Mouse (Mus musculus): ENCODE measurements at regions not wholly inside any gene's neighbourhood (a gene's known extent, or its start where the extent isn't known, plus 50 kb on each side); places are given as distances from the start of the nearest gene placed in this dataset.

DNA sequence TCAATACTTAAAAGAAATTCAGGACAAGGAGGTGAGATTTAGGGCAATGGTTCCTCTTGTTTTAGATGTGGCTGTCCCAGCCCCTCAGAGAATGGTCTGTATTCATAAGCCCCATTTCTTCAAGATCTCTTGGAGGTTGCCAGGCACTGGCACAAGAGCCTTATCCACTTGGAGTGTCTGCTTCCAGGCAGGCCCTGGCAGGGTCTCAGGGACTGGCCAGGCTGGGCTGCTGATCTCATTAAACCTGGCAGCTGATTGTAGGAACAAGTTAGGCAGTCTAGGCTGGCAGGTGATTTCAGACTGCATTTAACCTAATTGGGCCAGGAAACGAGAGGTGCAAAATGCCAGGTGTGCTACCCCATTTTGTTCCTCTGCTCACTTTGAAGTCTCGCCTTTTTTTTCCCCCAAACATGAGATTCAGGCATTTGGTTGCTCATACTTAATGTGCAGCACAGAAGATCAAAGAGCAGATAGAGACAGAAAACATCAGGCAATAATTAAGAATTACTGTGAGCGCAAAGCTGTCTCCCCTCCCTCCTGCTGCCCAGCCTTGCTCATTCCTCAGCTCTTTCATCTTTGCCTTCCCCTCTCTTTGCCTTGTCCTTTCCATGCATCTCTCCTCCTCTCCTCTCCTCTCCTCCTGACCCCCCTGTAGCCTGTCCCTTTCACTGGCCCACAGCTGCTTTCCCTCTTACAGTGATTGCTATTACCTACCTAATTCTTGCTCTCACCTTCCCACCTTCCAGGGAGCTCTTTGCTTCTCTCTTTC, 449.3 kb downstream of the Gm9195 start:
- Histone ChIP-seq H3K4me2 (no peak overlapping the region; the same call in 1 of the 2 replicates), H3K27me3 (no peaks in the 10 kb centered on the region), H3K9ac (no peak overlapping the region), H3K9me3 (no peaks in the 10 kb centered on the region), H3K4me1 (replicated peaks) (peaks cover 11% of the 10 kb centered on the region; the same call in 1 of the 2 replicates), H3K4me3 (no peak overlapping the region), H3K36me3 (no peaks in the 10 kb centered on the region), H3K27ac (replicated peaks) (peak overlapping the region; percentile 28; the same call in 1 of the 2 replicates)
- peak; percentile 77 for ATAC-seq (ENCODE audit: low read depth)
- 53% methylated on average over 3 of the region's 3 CpGs for WGBS

DNA sequence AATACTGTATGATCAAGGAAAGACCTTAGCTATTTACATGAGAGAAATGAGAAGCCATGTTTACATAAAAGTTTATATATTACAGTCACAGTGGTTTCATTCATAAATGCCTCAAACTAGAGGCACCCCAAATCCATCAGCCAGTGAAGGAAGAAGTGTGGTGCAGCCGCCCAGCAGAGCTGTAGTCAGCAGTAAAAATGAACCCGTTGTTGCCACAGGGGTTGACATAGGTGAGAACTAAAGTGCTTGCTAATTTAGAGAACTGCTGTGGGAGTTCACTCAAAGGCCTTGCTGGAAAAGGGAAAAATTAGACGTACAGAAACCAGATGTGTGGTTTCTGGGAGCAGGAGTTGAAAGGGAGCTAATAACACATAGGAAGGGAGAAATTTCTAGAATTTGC, 461.2 kb downstream of the Gm9195 start:
- H3K9me3 ChIP-seq = no peaks in the 10 kb centered on the region
- H3K4me2 ChIP-seq = no peak overlapping the region
- H3K27me3 ChIP-seq = no peaks in the 10 kb centered on the region
- no peak overlapping the region for H3K4me3 ChIP-seq
- no peak for ATAC-seq (ENCODE audit: low read depth)
- no peak overlapping the region for H3K9ac ChIP-seq
- H3K27ac ChIP-seq (replicated peaks) = no peak overlapping the region
- 79% methylated on average over 3 of the region's 3 CpGs for WGBS
- H3K36me3 ChIP-seq = no peaks in the 10 kb centered on the region
- H3K4me1 ChIP-seq (replicated peaks) = no peaks in the 10 kb centered on the region

DNA sequence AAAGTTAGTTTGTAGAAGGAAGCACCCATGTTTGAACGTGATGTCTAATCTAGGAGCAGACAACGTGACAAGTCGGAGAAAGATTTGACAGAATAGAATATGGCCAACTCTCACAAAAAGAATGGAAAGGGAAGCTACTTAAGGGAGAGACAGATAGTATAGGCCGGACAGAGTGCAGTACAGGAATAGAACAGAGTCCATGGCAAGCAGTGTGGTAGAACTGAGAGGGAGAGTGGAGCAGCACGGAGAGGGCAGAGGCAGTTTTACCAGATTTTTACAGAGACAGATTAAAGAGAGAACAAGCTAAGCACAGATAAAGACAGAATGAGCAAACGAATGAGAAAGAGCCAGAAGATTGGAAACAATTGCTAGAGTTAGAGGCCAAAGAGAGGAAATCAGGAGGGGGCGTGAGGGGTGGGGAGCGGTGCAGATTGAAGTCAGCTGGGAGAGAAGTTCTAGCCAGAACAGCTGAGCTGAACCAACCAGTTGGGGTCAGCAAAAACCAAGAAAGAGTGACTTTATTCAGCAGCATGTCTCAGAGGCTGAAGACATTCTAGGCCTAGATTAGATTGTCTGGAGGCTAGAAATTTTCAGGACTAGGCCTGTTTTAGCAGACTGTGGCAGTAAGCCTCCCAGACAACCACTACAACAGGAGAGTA, 464.1 kb downstream of the Gm9195 start:
- H3K4me1 ChIP-seq (replicated peaks) = no peaks in the 10 kb centered on the region
- no peak overlapping the region for H3K9ac ChIP-seq
- no peak overlapping the region for H3K4me3 ChIP-seq
- 82% methylated on average over 8 of the region's 8 CpGs for WGBS
- H3K27ac ChIP-seq (replicated peaks) = no peak overlapping the region
- no peaks in the 10 kb centered on the region for H3K9me3 ChIP-seq
- H3K36me3 ChIP-seq = no peaks in the 10 kb centered on the region
- ATAC-seq (ENCODE audit: low read depth) = no peak
- no peak overlapping the region for H3K4me2 ChIP-seq
- H3K27me3 ChIP-seq = no peaks in the 10 kb centered on the region

DNA sequence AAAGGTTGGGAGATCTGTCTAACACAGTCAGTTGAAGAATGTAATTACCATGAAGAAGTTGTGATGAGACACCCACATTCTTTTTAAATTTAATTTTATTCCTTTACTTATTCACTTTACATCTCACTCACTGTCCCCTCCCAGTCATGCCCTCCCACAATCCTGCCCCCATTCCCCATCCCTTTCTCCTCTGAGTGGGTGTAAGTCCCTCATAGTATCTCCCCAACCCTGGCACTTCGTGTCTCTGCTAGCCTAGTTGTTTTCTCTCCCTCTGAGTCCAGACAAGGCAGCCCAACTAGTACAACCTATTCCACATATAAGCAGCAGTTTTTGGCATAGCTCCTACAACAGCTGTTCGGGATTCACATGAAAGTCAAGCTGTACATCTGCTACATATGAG, 487.3 kb downstream of the Gm9195 start:
- no peaks in the 10 kb centered on the region for H3K27me3 ChIP-seq
- H3K36me3 ChIP-seq = no peaks in the 10 kb centered on the region
- H3K4me2 ChIP-seq = no peak overlapping the region
- no peak overlapping the region for H3K4me3 ChIP-seq
- no peak overlapping the region for H3K9ac ChIP-seq
- H3K9me3 ChIP-seq = no peaks in the 10 kb centered on the region
- no peak overlapping the region for H3K27ac ChIP-seq (replicated peaks)
- H3K4me1 ChIP-seq (replicated peaks) = peaks cover 18% of the 10 kb centered on the region; the same call in 1 of the 2 replicates
- ATAC-seq (ENCODE audit: low read depth) = no peak
- 79% methylated on average over 2 of the region's 2 CpGs for WGBS

DNA sequence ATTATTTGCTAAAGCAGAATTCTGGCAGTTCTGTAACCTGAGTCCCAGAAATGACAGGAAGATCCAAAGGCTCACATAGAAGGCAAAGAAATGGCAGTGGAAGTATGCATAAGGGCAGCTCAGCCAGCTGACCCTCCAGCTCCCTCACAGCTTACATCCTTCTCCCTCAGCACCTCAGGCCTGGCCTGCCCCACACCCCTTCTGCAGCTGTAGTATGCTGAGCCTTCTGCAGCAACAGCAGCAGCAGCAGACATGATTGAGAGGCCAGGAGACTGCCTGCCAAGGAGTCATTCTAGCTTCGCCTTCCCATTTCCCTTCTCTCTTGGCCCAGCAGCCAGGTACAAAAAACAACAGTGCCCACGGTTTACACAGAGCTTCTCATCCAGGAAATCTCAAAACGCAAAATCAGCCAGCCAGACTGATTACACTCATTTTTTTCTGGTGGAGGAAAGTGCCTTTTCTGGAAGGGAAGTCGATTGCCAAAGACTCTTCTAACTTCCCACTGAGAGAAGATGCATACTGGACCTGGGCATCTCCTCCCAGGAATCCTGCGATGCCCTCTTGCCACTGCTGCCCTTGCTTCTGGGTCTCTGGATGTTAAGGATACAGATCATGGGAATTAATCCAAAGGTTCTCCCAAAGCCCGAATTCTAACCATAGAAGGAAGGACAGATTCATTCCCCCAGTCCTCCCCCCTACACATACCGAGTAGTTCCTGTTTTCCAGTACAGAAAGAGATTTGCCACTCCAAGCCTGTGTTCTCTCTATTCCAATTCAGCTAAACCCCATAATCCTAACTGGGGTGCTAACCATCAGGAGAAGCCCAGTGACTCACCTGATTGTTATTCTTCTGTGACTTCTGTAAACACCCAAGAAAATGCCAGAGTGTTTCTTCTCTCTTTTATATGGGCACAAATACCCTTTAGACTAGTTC, 489.2 kb downstream of the Gm9195 start:
- H3K27me3 ChIP-seq = no peaks in the 10 kb centered on the region
- no peak overlapping the region for H3K9ac ChIP-seq
- no peak overlapping the region for H3K27ac ChIP-seq (replicated peaks)
- H3K4me1 ChIP-seq (replicated peaks) = peaks cover 18% of the 10 kb centered on the region; the same call in 1 of the 2 replicates
- no peak for ATAC-seq (ENCODE audit: low read depth)
- no peak overlapping the region for H3K4me2 ChIP-seq
- 70% methylated on average over 7 of the region's 7 CpGs for WGBS
- no peaks in the 10 kb centered on the region for H3K36me3 ChIP-seq
- no peaks in the 10 kb centered on the region for H3K9me3 ChIP-seq
- no peak overlapping the region for H3K4me3 ChIP-seq

DNA sequence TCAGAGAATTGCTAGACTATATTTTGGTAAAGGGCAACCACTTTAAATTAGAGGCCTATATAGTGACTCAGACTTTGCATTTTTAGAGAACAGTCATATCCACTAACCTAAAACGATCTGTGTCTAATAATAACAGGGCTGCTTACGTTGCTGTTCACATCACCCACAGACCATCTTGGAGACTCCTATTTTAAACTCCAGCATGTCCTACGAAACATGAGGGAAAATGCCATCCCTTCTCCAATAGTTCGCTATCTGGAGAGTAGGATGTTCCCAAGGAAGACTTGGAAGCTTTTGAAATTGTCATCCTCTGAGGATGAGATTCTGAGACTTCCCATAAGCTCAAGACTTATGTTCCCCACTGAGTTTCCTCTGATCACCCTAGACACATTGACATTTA, 518.6 kb downstream of the Gm9195 start:
- no peaks in the 10 kb centered on the region for H3K36me3 ChIP-seq
- no peak overlapping the region for H3K4me2 ChIP-seq
- no peak overlapping the region for H3K27ac ChIP-seq (replicated peaks)
- no peak overlapping the region for H3K4me3 ChIP-seq
- 90% methylated on average over 4 of the region's 4 CpGs for WGBS
- H3K27me3 ChIP-seq = no peaks in the 10 kb centered on the region
- no peaks in the 10 kb centered on the region for H3K4me1 ChIP-seq (replicated peaks)
- no peak for ATAC-seq (ENCODE audit: low read depth)
- no peaks in the 10 kb centered on the region for H3K9me3 ChIP-seq
- no peak overlapping the region for H3K9ac ChIP-seq

DNA sequence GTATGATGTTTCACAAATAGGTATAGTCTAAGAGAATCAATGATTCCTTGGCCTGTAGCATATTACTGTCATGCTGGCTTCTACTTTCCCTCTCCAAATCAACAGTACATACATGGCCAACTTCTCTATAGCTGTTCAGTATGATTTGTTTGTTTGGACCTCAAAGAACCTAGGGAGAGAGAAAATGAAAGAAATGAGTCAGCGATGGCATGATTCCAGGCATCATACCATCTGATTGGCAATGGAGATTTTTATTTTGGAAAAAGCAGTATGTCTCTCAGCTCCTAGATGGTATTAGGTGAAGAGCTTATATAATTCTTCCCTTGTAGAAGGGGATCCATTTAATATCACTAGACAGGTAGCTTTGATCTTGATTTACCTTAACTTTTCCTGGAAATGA, 519.1 kb downstream of the Gm9195 start:
- no peak overlapping the region for H3K4me3 ChIP-seq
- H3K4me2 ChIP-seq = no peak overlapping the region
- no peak for ATAC-seq (ENCODE audit: low read depth)
- H3K27ac ChIP-seq (replicated peaks) = no peak overlapping the region
- H3K4me1 ChIP-seq (replicated peaks) = no peaks in the 10 kb centered on the region
- WGBS = 100% methylated on average over 1 of the region's 1 CpGs
- H3K9me3 ChIP-seq = no peaks in the 10 kb centered on the region
- H3K9ac ChIP-seq = no peak overlapping the region
- no peaks in the 10 kb centered on the region for H3K36me3 ChIP-seq
- H3K27me3 ChIP-seq = no peaks in the 10 kb centered on the region

DNA sequence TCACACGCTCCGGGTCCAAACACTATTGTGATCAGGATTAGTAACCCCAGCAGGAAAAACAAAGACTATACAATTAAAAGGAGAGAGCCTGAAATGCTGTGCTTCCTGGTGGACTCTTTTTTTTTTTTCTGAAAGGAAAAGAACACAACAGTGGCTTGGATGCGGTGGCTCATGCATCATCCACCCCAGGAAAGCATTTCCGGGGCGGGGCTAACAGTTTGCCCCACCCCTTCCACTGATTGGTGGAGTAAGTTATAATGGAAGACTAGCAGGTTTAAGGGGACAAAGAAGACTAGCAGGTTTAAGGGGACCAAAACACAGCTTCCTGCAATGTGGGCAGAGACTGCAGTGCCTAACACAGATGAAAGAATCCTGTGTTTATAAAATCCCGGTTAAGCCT, 524.0 kb downstream of the Gm9195 start:
- Histone ChIP-seq H3K27ac (replicated peaks) (no peak overlapping the region), H3K4me1 (replicated peaks) (peaks cover 8% of the 10 kb centered on the region), H3K27me3 (peaks cover 5% of the 10 kb centered on the region; the same call in 1 of the 2 replicates), H3K4me3 (no peak overlapping the region), H3K4me2 (no peak overlapping the region), H3K36me3 (no peaks in the 10 kb centered on the region), H3K9ac (no peak overlapping the region), H3K9me3 (no peaks in the 10 kb centered on the region)
- WGBS = 62% methylated on average over 6 of the region's 6 CpGs
- no peak for ATAC-seq (ENCODE audit: low read depth)

DNA sequence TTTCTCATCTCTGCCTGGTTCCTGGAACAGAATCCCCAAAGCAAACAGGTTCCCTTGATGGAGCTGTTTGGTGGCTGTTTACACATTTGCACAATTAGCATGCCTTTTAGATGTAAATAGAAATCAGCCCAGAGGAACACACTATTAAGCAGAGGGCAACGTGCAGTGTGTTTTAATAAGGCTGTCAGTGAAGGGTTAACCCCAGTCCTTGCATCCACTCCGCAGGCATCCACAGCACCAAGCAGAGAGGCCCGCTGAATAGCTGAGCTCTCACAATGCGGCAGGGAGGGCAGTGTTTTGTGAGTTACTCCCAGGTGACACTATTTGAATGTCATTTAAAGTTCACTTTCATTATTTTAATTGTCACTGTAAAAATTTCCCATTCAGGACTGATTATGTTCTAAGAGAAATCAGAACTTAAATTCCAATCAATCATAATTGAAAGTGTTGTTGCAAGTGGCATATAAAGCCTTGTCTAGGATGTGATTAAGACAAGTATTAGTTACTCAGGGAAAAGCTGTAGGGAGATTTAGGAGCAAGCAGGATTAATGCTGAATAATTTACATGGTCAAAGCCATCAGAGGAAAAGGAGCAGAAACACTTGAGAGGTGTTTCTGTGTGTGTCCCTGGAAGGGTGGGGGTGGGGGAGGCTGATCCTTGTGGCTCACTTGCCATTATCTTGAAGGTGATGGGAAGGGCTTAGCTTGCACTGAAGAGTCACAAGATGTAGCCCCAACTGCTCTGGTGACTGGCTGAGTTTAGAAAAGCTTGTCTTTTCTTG, 528.1 kb downstream of the Gm9195 start:
- peak; percentile 93 for ATAC-seq (ENCODE audit: low read depth)
- H3K4me3 ChIP-seq = no peak overlapping the region
- WGBS = under 1% methylated on average over 4 of the region's 4 CpGs

DNA sequence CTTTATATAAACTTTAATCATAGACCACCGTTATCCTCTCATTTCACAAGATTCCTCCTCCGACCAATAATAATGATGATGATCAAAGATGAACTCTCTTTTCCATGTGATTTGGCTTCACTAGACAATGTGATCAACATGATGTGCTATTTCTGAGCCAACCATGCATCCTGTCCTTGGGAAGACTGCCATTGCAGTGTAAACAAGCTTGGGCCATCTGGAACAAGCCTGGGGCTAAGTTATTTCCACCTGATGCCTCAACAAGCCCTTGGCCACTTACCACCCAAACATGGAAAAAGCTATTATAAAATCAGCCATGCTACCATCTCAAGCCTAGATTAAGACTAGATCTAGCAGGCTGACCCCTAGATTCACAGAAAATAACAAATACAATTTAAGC, 542.9 kb downstream of the Gm9195 start:
- no peaks in the 10 kb centered on the region for H3K36me3 ChIP-seq
- H3K27me3 ChIP-seq = no peaks in the 10 kb centered on the region
- no peaks in the 10 kb centered on the region for H3K9me3 ChIP-seq
- H3K9ac ChIP-seq = no peak overlapping the region
- WGBS = 93% methylated on average over 2 of the region's 2 CpGs
- no peak overlapping the region for H3K4me2 ChIP-seq
- no peaks in the 10 kb centered on the region for H3K4me1 ChIP-seq (replicated peaks)
- no peak overlapping the region for H3K27ac ChIP-seq (replicated peaks)
- H3K4me3 ChIP-seq = no peak overlapping the region
- ATAC-seq (ENCODE audit: low read depth) = no peak

More for the DNA sequence above, 528.1 kb downstream of the Gm9195 start:
- no peak overlapping the region for H3K9ac ChIP-seq
- H3K36me3 ChIP-seq = no peaks in the 10 kb centered on the region
- no peak overlapping the region for H3K27ac ChIP-seq (replicated peaks)
- H3K27me3 ChIP-seq = peaks cover 5% of the 10 kb centered on the region; the same call in 1 of the 2 replicates
- no peaks in the 10 kb centered on the region for H3K9me3 ChIP-seq
- no peak overlapping the region for H3K4me2 ChIP-seq
- H3K4me1 ChIP-seq (replicated peaks) = peaks cover 8% of the 10 kb centered on the region

DNA sequence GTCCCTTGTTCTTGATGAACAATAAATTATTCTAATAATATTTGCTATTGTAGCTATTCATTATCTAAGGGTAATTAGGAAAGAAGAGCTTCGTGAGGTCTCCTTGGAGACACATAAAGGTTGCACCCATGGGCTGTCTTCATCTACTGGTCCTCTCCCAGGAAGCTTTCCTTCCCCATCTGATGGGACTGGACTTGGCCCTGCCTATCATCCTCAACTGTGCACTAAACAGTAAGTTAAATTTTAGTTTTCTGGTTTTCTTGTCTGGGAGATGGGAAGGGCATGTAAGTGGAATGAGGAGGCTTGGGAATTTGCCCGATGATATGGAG, 554.5 kb downstream of the Gm9195 start:
- ATAC-seq (ENCODE audit: low read depth) = peak; percentile 66; the same call in 1 of the 2 replicates
- Histone ChIP-seq H3K4me3 (no peak overlapping the region), H3K4me1 (replicated peaks) (peaks cover 7% of the 10 kb centered on the region; the same call in 1 of the 2 replicates), H3K9me3 (no peaks in the 10 kb centered on the region), H3K36me3 (no peaks in the 10 kb centered on the region), H3K9ac (no peak overlapping the region), H3K4me2 (no peak overlapping the region), H3K27ac (replicated peaks) (no peak overlapping the region), H3K27me3 (no peaks in the 10 kb centered on the region)
- 62% methylated on average over 2 of the region's 2 CpGs for WGBS

All from neural tube, embryonic 13.5 days (tissue).